25 mouse cellular contexts compared by ENCODE assay signal in genomic region chrX:10268308-10268707, GRCm38 (mm10). TPM values are rescaled to one million over a fixed set of nuclear protein-coding genes. Genes with fewer than 3 reads are reported as not detected.
"Had no signal": no experiment of that assay in that cellular context is flagged by ENCODE, and none has a peak within 500 bp of the region (broad histone marks: within the 10 kb centered on the region; RNA-seq: fewer than 3 reads in every experiment).

No protein-coding gene starts in this region.

- ATAC-seq: lung, postnatal 0 days; midbrain, embryonic 13.5 days; midbrain, embryonic 15.5 days had no signal

- DNase-seq: lung, adult 2 months; lung, postnatal 14 days; lung, postnatal 36 days; right cerebral cortex, postnatal 14 days; thymus, adult 2 months; thymus, postnatal 25 days; thymus, postnatal 4 days had no signal

- H3K4me3 ChIP-seq: lung, embryonic 15.5 days; megakaryocyte, embryonic 14.5 days; midbrain, embryonic 13.5 days; midbrain, embryonic 15.5 days; neural tube, embryonic 12.5 days; stomach, embryonic 15.5 days had no signal

- H3K9ac ChIP-seq: lung, embryonic 15.5 days; midbrain, embryonic 13.5 days; midbrain, embryonic 15.5 days; neural tube, embryonic 12.5 days; stomach, embryonic 15.5 days had no signal

- H3K36me3 ChIP-seq: lung, embryonic 15.5 days; midbrain, embryonic 13.5 days; midbrain, embryonic 15.5 days; neural tube, embryonic 12.5 days; stomach, embryonic 15.5 days had no signal

- H3K4me2 ChIP-seq: lung, embryonic 15.5 days; midbrain, embryonic 11.5 days; midbrain, embryonic 13.5 days; midbrain, embryonic 15.5 days; neural tube, embryonic 12.5 days; stomach, embryonic 15.5 days had no signal

- H3K27ac ChIP-seq: lung, embryonic 15.5 days; macrophage; midbrain, embryonic 13.5 days; midbrain, embryonic 15.5 days; neural tube, embryonic 12.5 days; stomach, embryonic 15.5 days; stomach, postnatal 0 days had no signal

- H3K9me3 ChIP-seq: lung, embryonic 15.5 days; megakaryocyte, embryonic 14.5 days; midbrain, embryonic 13.5 days; midbrain, embryonic 15.5 days; neural tube, embryonic 12.5 days; stomach, embryonic 15.5 days had no signal

- H3K27me3 ChIP-seq: lung, embryonic 15.5 days; midbrain, embryonic 13.5 days; midbrain, embryonic 15.5 days; neural tube, embryonic 12.5 days; stomach, embryonic 15.5 days had no signal

- H3K4me1 ChIP-seq: lung, embryonic 15.5 days; megakaryocyte, embryonic 14.5 days; midbrain, embryonic 13.5 days; midbrain, embryonic 15.5 days; neural tube, embryonic 12.5 days; stomach, embryonic 15.5 days had no signal

RNA-seq across cellular contexts. Expression of gene Otc, which starts 16.2 kb away (rescaled TPM):
- total RNA-seq: megakaryocyte progenitor cell, adult 5-6 weeks; midbrain, postnatal 0 days; monocyte, adult 5-6 weeks; neutrophil, adult 5-6 weeks had no signal
- polyA plus RNA-seq: lung, postnatal 0 days; macrophage; midbrain, embryonic 11.5 days; midbrain, embryonic 13.5 days; midbrain, embryonic 15.5 days; midbrain, postnatal 0 days; neural tube, embryonic 12.5 days; neural tube, embryonic 14.5 days; spleen, adult 2 months; testis, adult 2 months; thymus, adult 2 months; urinary bladder, adult 2 months had no signal
